Comparison of ENCODE assay signal across 9 mouse cellular contexts in genomic region chr11:50269163-50269562, GRCm38 (mm10). TPM values are rescaled to one million over a fixed set of nuclear protein-coding genes. Genes with fewer than 3 reads are reported as not detected.
DNase-seq lines count a peak whose midpoint lies in the region; ATAC-seq lines count a peak whose summit lies in the region.
"Had no signal": no experiment of that assay in that cellular context is flagged by ENCODE, and none has a peak within 500 bp of the region (broad histone marks: within the 10 kb centered on the region; RNA-seq: fewer than 3 reads in every experiment).

No protein-coding gene starts in this region.

- H3K9me3 ChIP-seq in kidney, embryonic 14.5 days (ENCODE audit: control insufficient read depth, low read length), result no peaks in the 10 kb centered on the region

- no peaks in the 10 kb centered on the region for H3K27me3 ChIP-seq in kidney, embryonic 14.5 days (ENCODE audit: control insufficient read depth, insufficient read depth, low read length)

- H3K27ac ChIP-seq in kidney, embryonic 14.5 days (ENCODE audit: low read depth, low read length), result no peak overlapping the region

- H3K4me1 ChIP-seq in kidney, embryonic 14.5 days (ENCODE audit: control insufficient read depth, insufficient read depth, low read length), result no peaks in the 10 kb centered on the region

- no peak overlapping the region for H3K4me2 ChIP-seq in kidney, embryonic 14.5 days (replicated peaks; ENCODE audit: low read depth, low read length)

- H3K36me3 ChIP-seq in kidney, embryonic 14.5 days (ENCODE audit: control insufficient read depth, insufficient read depth, low read length), result peaks cover 31% of the 10 kb centered on the region

- H3K4me3 ChIP-seq in kidney, embryonic 14.5 days (ENCODE audit: low read length), result no peak overlapping the region

- intact Hi-C loops in gastrocnemius, postnatal 14 days (cut with DNase I; ENCODE audit: low total_unique reads), result no loop called here

- ATAC-seq in kidney, embryonic 14.5 days (ENCODE audit: low FRiP score, low TSS enrichment), result no peak
- 0 out of 2 replicates have a peak, but pooled peaks have one; percentile 41 for ATAC-seq in monocyte, adult 5-6 weeks (replicated peaks; ENCODE audit: insufficient number of reproducible peaks, low FRiP score, low TSS enrichment, poor library complexity, severe bottlenecking)

- no peak overlapping the region for H3K9ac ChIP-seq in kidney, embryonic 14.5 days (ENCODE audit: low read depth, low read length)

- peak; percentile 42 to 45 for DNase-seq in adrenal gland, postnatal 36 days
- no peak for DNase-seq in adrenal gland, adult 8-10 months
- peak; percentile 30 for DNase-seq in kidney, postnatal 14 days
- peak; percentile 33 for DNase-seq in T-cell, adult 2 months (ENCODE audit: low spot score)
- no peak for DNase-seq in frontal cortex, postnatal 36 days (ENCODE audit: low spot score in 2 of 2)
- DNase-seq in gastrocnemius, postnatal 14 days, result no peak
- DNase-seq: cerebellum, adult 9-10 months had no signal

- 84% methylated on average over 2 of the region's 2 CpGs for WGBS in kidney, embryonic 14.5 days

RNA-seq across cellular contexts. Expression of gene Maml1, which starts 22.9 kb away (rescaled TPM):
- 10 to 100 TPM; 24.7 to 26.0 TPM for total RNA-seq in adrenal gland, postnatal 36 days (2021)
- 10 to 100 TPM; 21.2 to 24.5 (median 23.9) TPM for total RNA-seq in adrenal gland, adult 8-10 months (2022)
- 10.5 and 10.7 TPM in 2 replicates for polyA plus RNA-seq in kidney, embryonic 14.5 days (2014; fragmentation: Nextera tagmentation; extraction: Ambion mirVana)
- 12.4 to 18.2 TPM (median 13.2 TPM) in 3 replicates for total RNA-seq in monocyte, adult 5-6 weeks (2017)
- 1 to 10 TPM; 9.0 to 9.1 TPM for total RNA-seq in gastrocnemius, postnatal 14 days (2021)

RNA-seq across cellular contexts. Expression of gene Ltc4s, which starts 30.7 kb away (rescaled TPM):
- total RNA-seq in adrenal gland, postnatal 36 days (2021), result 10 to 100 TPM; 10.5 to 23.5 TPM
- total RNA-seq in adrenal gland, adult 8-10 months (2022), result 10 to 100 TPM in 3 of 4 experiments, 1 to 10 TPM in 1; 8.3 to 28.7 (median 11.8) TPM
- polyA plus RNA-seq in kidney, embryonic 14.5 days (2014; fragmentation: Nextera tagmentation; extraction: Ambion mirVana), result 1.6 and 1.9 TPM in 2 replicates
- not detected in 3 replicates for total RNA-seq in monocyte, adult 5-6 weeks (2017)
- 1 to 10 TPM; 1.9 to 2.0 TPM for total RNA-seq in gastrocnemius, postnatal 14 days (2021)

RNA-seq across cellular contexts. Expression of gene Canx, which starts 56.3 kb away (rescaled TPM):
- total RNA-seq in adrenal gland, postnatal 36 days (2021), result 100 to 1,000 TPM; 473 to 490 TPM
- total RNA-seq in adrenal gland, adult 8-10 months (2022), result 100 to 1,000 TPM; 459 to 558 (median 506) TPM
- 237 and 277 TPM in 2 replicates for polyA plus RNA-seq in kidney, embryonic 14.5 days (2014; fragmentation: Nextera tagmentation; extraction: Ambion mirVana)
- 473 to 555 TPM (median 517 TPM) in 3 replicates for total RNA-seq in monocyte, adult 5-6 weeks (2017)
- total RNA-seq in gastrocnemius, postnatal 14 days (2021), result 100 to 1,000 TPM; 104 to 133 TPM

RNA-seq across cellular contexts. Expression of gene Mgat4b, which starts 58.5 kb away (rescaled TPM):
- 100 to 1,000 TPM; 116 to 149 TPM for total RNA-seq in adrenal gland, postnatal 36 days (2021)
- 100 to 1,000 TPM; 130 to 232 (median 157) TPM for total RNA-seq in adrenal gland, adult 8-10 months (2022)
- 37.0 and 39.2 TPM in 2 replicates for polyA plus RNA-seq in kidney, embryonic 14.5 days (2014; fragmentation: Nextera tagmentation; extraction: Ambion mirVana)
- 4.9 to 20.2 TPM (median 13.9 TPM) in 3 replicates for total RNA-seq in monocyte, adult 5-6 weeks (2017)
- total RNA-seq in gastrocnemius, postnatal 14 days (2021), result 10 to 100 TPM; 24.8 to 25.5 TPM

RNA-seq across cellular contexts. Expression of gene Sqstm1, which starts 58.5 kb away (rescaled TPM):
- 100 to 1,000 TPM; 862 to 881 TPM for total RNA-seq in adrenal gland, postnatal 36 days (2021)
- 1,000 to 10,000 TPM in 1 of 4 experiments, 100 to 1,000 TPM in 3; 798 to 1,098 (median 876) TPM for total RNA-seq in adrenal gland, adult 8-10 months (2022)
- 128 and 197 TPM in 2 replicates for polyA plus RNA-seq in kidney, embryonic 14.5 days (2014; fragmentation: Nextera tagmentation; extraction: Ambion mirVana)
- total RNA-seq in monocyte, adult 5-6 weeks (2017), result 878 to 1,339 TPM (median 1,041 TPM) in 3 replicates
- total RNA-seq in gastrocnemius, postnatal 14 days (2021), result 100 to 1,000 TPM; 217 to 261 TPM

Comparison
In these comparisons a context has a peak if more than half of its experiments do, and no peak if none do; other contexts are left out.
1. DNase-seq: peak in adrenal gland, postnatal 36 days (2 of 2), kidney, postnatal 14 days (single experiment) and T-cell, adult 2 months (single experiment); none in adrenal gland, adult 8-10 months (single experiment), frontal cortex, postnatal 36 days (0 of 2) and gastrocnemius, postnatal 14 days (single experiment).